Comparison of ENCODE assay signal across 14 mouse cellular contexts in genomic region chr12:87219362-87219761, GRCm38 (mm10). TPM values are rescaled to one million over a fixed set of nuclear protein-coding genes. Genes with fewer than 3 reads are reported as not detected.
DNase-seq lines count a peak whose midpoint lies in the region; ATAC-seq and TF ChIP-seq lines count a peak whose summit lies in the region.
"Had no signal": no experiment of that assay in that cellular context is flagged by ENCODE, and none has a peak within 500 bp of the region (broad histone marks: within the 10 kb centered on the region; RNA-seq: fewer than 3 reads in every experiment).

No protein-coding gene starts in this region.

- H3K4me1 ChIP-seq in lung, embryonic 14.5 days (ENCODE audit: insufficient read depth): no peaks in the 10 kb centered on the region
- H3K4me1 ChIP-seq: limb, embryonic 15.5 days had no signal

- in situ Hi-C loops in Patski (cut with MboI; ENCODE audit: low pct_unique_long_range_greater_than_20kb): no loop called here

- TF ChIP-seq CTCF in lung, embryonic 14.5 days (IDR thresholded peaks at IDR 0.05; ENCODE audit: low read depth): no peak
- no peak for TF ChIP-seq CTCF in Patski (IDR thresholded peaks at IDR 0.05)

- CTCF ChIA-PET in Patski (lab: Charles Lee): interaction anchor here (0.6 kb wide), 1 partner anchor 45 kb away, joined by 3 read pairs; no protein-coding TSS in a partner anchor

- H3K4me3 ChIP-seq in lung, embryonic 14.5 days (ENCODE audit: low read depth, low read length): no peak overlapping the region
- H3K4me3 ChIP-seq: limb, embryonic 15.5 days; megakaryocyte, embryonic 14.5 days; myocyte had no signal

- peak; percentile 5 for DNase-seq in adrenal gland, postnatal 25 days
- DNase-seq in adrenal gland, adult 8-10 months: no peak
- peak; percentile 36 for DNase-seq in heart, postnatal 4 days
- DNase-seq in heart, postnatal 25 days (ENCODE audit: low spot score): no peak
- DNase-seq in lung, embryonic 14.5 days: peak; percentile 75
- no peak for DNase-seq in lung, postnatal 25 days (ENCODE audit: low spot score)
- peak; percentile 20 for DNase-seq in Patski (ENCODE audit: low read depth, low spot score)
- no peak for DNase-seq in urinary bladder, postnatal 4 days (ENCODE audit: low spot score in 2 of 2)
- DNase-seq: cerebellum, adult 18-20 months; right cerebral cortex, postnatal 25 days had no signal

- ATAC-seq in lung, embryonic 14.5 days (ENCODE audit: insufficient read depth): peak; percentile 21; the same call in 1 of the 2 replicates
- peak; percentile 65 for ATAC-seq in Patski
- ATAC-seq: intestine, postnatal 0 days had no signal

- no peak overlapping the region for H3K4me2 ChIP-seq in lung, embryonic 14.5 days
- H3K4me2 ChIP-seq: limb, embryonic 15.5 days had no signal

- POLR2A ChIA-PET in Patski (lab: Charles Lee): no interaction called here

- no peak overlapping the region for H3K27ac ChIP-seq in lung, embryonic 14.5 days (ENCODE audit: low read depth)
- H3K27ac ChIP-seq: limb, embryonic 15.5 days had no signal

- H3K27me3 ChIP-seq in lung, embryonic 14.5 days (ENCODE audit: insufficient read depth, low read length): no peaks in the 10 kb centered on the region
- no peaks in the 10 kb centered on the region for H3K27me3 ChIP-seq in Patski
- H3K27me3 ChIP-seq: limb, embryonic 15.5 days; megakaryocyte, embryonic 14.5 days had no signal

- intact Hi-C loops in heart, postnatal 25 days (cut with DNase I): no loop called here

- 32% methylated on average over 7 of the region's 7 CpGs for WGBS in lung, embryonic 14.5 days

- no peaks in the 10 kb centered on the region for H3K36me3 ChIP-seq in lung, embryonic 14.5 days (ENCODE audit: insufficient read depth)
- H3K36me3 ChIP-seq: limb, embryonic 15.5 days had no signal

- no peak overlapping the region for H3K9ac ChIP-seq in lung, embryonic 14.5 days
- H3K9ac ChIP-seq: limb, embryonic 15.5 days had no signal

- H3K9me3 ChIP-seq in lung, embryonic 14.5 days (ENCODE audit: low read depth, low read length): no peaks in the 10 kb centered on the region
- H3K9me3 ChIP-seq: limb, embryonic 15.5 days; megakaryocyte, embryonic 14.5 days had no signal

RNA-seq across cellular contexts. Expression of gene Tmed8, which starts 19.1 kb away (rescaled TPM):
- 31.6 and 38.5 TPM in 2 replicates for total RNA-seq in adrenal gland, postnatal 25 days (2021)
- 10 to 100 TPM; 33.4 to 42.5 (median 35.5) TPM for total RNA-seq in adrenal gland, adult 8-10 months (2022)
- 1 to 10 TPM; 6.7 TPM for total RNA-seq in heart, postnatal 4 days (2021)
- total RNA-seq in heart, postnatal 25 days (2021): 1 to 10 TPM; 4.4 to 6.6 TPM
- 3.5 and 4.0 TPM in 2 replicates for polyA plus RNA-seq in lung, embryonic 14.5 days (2014; fragmentation: Nextera tagmentation; extraction: Ambion mirVana)
- 13.8 TPM for polyA plus RNA-seq in Patski (2021)

RNA-seq across cellular contexts. Expression of gene Noxred1, which starts 19.2 kb away (rescaled TPM):
- total RNA-seq in adrenal gland, postnatal 25 days (2021): 0.52 and 0.76 TPM in 2 replicates
- under 1 TPM in 3 of 4 experiments, not detected in 1; 0.29 to 0.55 (median 0.35) TPM for total RNA-seq in adrenal gland, adult 8-10 months (2022)
- under 1 TPM in 1 of 2 experiments, not detected in 1; 0.26 TPM for total RNA-seq in heart, postnatal 4 days (2021)
- under 1 TPM; 0.20 to 0.49 TPM for total RNA-seq in heart, postnatal 25 days (2021)
- 0.58 and 0.72 TPM in 2 replicates for polyA plus RNA-seq in lung, embryonic 14.5 days (2014; fragmentation: Nextera tagmentation; extraction: Ambion mirVana)
- polyA plus RNA-seq in Patski (2021): 0.24 TPM

RNA-seq across cellular contexts. Expression of gene Samd15, which starts 19.8 kb away (rescaled TPM):
- 2.8 TPM in 2 replicates for total RNA-seq in adrenal gland, postnatal 25 days (2021)
- 1 to 10 TPM; 1.0 to 2.2 (median 1.7) TPM for total RNA-seq in adrenal gland, adult 8-10 months (2022)
- under 1 TPM; 0.17 to 0.45 TPM for total RNA-seq in heart, postnatal 4 days (2021)
- under 1 TPM; 0.21 to 0.34 TPM for total RNA-seq in heart, postnatal 25 days (2021)
- polyA plus RNA-seq in lung, embryonic 14.5 days (2014; fragmentation: Nextera tagmentation; extraction: Ambion mirVana): 1.1 and 1.8 TPM in 2 replicates
- polyA plus RNA-seq in Patski (2021): 1.2 TPM

RNA-seq across cellular contexts. Expression of gene Vipas39, which starts 46.7 kb away (rescaled TPM):
- total RNA-seq in adrenal gland, postnatal 25 days (2021): 36.4 and 36.7 TPM in 2 replicates
- total RNA-seq in adrenal gland, adult 8-10 months (2022): 10 to 100 TPM; 34.6 to 53.1 (median 43.5) TPM
- total RNA-seq in heart, postnatal 4 days (2021): 10 to 100 TPM; 28.1 to 28.4 TPM
- total RNA-seq in heart, postnatal 25 days (2021): 10 to 100 TPM; 21.7 to 23.1 TPM
- 42.4 and 46.1 TPM in 2 replicates for polyA plus RNA-seq in lung, embryonic 14.5 days (2014; fragmentation: Nextera tagmentation; extraction: Ambion mirVana)
- polyA plus RNA-seq in Patski (2021): 63.6 TPM

RNA-seq across cellular contexts. Expression of gene Ahsa1, which starts 46.9 kb away (rescaled TPM):
- 166 and 209 TPM in 2 replicates for total RNA-seq in adrenal gland, postnatal 25 days (2021)
- 100 to 1,000 TPM; 120 to 228 (median 142) TPM for total RNA-seq in adrenal gland, adult 8-10 months (2022)
- 100 to 1,000 TPM in 1 of 2 experiments, 10 to 100 TPM in 1; 99.4 to 101 TPM for total RNA-seq in heart, postnatal 4 days (2021)
- 100 to 1,000 TPM; 126 to 158 TPM for total RNA-seq in heart, postnatal 25 days (2021)
- 192 and 199 TPM in 2 replicates for polyA plus RNA-seq in lung, embryonic 14.5 days (2014; fragmentation: Nextera tagmentation; extraction: Ambion mirVana)
- 157 TPM for polyA plus RNA-seq in Patski (2021)

Comparison
In these comparisons a context has a peak if more than half of its experiments do, and no peak if none do; other contexts are left out.
1. DNase-seq: peak in adrenal gland, postnatal 25 days (single experiment), heart, postnatal 4 days (single experiment), lung, embryonic 14.5 days (single experiment) and Patski (single experiment); none in adrenal gland, adult 8-10 months (single experiment), heart, postnatal 25 days (single experiment), lung, postnatal 25 days (single experiment) and urinary bladder, postnatal 4 days (0 of 2).